Mouse (Mus musculus) brain, embryonic 14.5 days (tissue): ENCODE data around the gene Astn2.

Source experiments
- CTCF ChIP-seq: fragments of 200-500 bp; IDR thresholded peaks from 2 replicates; pipeline ENCODE4 v1.5.1; 2012; ENCODE audit warnings: inconsistent platforms, mild to moderate bottlenecking, moderate library complexity, borderline replicate concordance; ENCODE audit not compliant: insufficient read depth, insufficient read length; ENCODE audit errors: extremely low read depth
- POLR2A ChIP-seq: fragments of 200-500 bp; IDR thresholded peaks from 2 replicates; pipeline ENCODE4 v1.6.1; 2012; ENCODE audit warnings: mild to moderate bottlenecking, inconsistent platforms, borderline replicate concordance; ENCODE audit not compliant: poor library complexity, insufficient read depth, insufficient read length, severe bottlenecking; ENCODE audit errors: extremely low read depth

- no peak for TF ChIP-seq CTCF
- TF ChIP-seq POLR2A, result no peak
These were observed 636.5 kb downstream of the Astn2 start for GRCm38 (mm10) chr4:65767919-65768318.
